Mouse (Mus musculus) spleen, adult 2 months (tissue): ENCODE measurements around the gene 5330417H12Rik.

Experiments used
- CTCF ChIP-seq: fragments of 200-500 bp; IDR thresholded peaks from 2 replicates; pipeline ENCODE4 v1.5.1; 2011; ENCODE audit warnings: mild to moderate bottlenecking, inconsistent platforms; ENCODE audit not compliant: insufficient read depth, insufficient read length, insufficient replicate concordance; ENCODE audit errors: extremely low read depth
- POLR2A ChIP-seq: fragments of 200-500 bp; IDR thresholded peaks from 2 replicates; pipeline ENCODE4 v1.6.1; 2011; ENCODE audit warnings: low read depth, low read length, inconsistent platforms

- TF ChIP-seq POLR2A (no peak), CTCF (no peak)
Measured at GRCm38 (mm10) chr7:107602505-107602904, 22.5 kb downstream of the 5330417H12Rik start.
